Comparison of ENCODE assay signal across 10 mouse cellular contexts in the genomic region with DNA sequence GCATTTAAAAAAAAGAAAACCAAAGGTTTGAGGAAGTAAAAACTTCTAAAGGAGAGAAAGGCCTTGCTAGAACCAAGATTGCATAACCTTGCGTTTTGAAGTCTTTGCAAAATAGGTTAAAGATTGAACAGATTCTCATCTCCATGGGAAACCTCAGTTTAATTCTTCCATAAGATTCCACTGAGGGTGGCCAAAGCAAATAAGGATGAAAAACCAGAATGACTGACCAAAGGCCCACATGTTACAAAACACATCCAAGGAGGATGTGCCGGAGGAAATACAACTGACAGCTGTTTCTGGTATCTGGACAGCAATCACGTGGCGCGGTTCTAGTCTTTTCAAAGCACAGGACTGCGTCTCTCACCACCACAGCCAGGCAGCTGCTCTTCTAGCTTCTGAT. TPM values are rescaled to one million over a fixed set of nuclear protein-coding genes. Genes with fewer than 3 reads are reported as not detected.
DNase-seq lines count a peak whose midpoint lies in the region; ATAC-seq and TF ChIP-seq lines count a peak whose summit lies in the region.
"Had no signal": no experiment of that assay in that cellular context is flagged by ENCODE, and none has a peak within 500 bp of the region (broad histone marks: within the 10 kb centered on the region; RNA-seq: fewer than 3 reads in every experiment).

No protein-coding gene starts in this region.

- H3K9me3 ChIP-seq in neural tube, embryonic 15.5 days (replicated peaks): no peaks in the 10 kb centered on the region
- H3K9me3 ChIP-seq: hindbrain, embryonic 15.5 days had no signal

- TF ChIP-seq POLR2A in thymus, adult 2 months (IDR thresholded peaks at IDR 0.05; ENCODE audit: control insufficient read depth, extremely low read depth, insufficient read depth, low read length, poor library complexity): no peak

- H3K36me3 ChIP-seq in neural tube, embryonic 15.5 days: no peaks in the 10 kb centered on the region
- H3K36me3 ChIP-seq in thymus, adult 2 months (ENCODE audit: control insufficient read depth, insufficient read depth, low read length): no peaks in the 10 kb centered on the region
- H3K36me3 ChIP-seq: hindbrain, embryonic 15.5 days had no signal

- H3K4me2 ChIP-seq in neural tube, embryonic 15.5 days: no peak overlapping the region
- H3K4me2 ChIP-seq: hindbrain, embryonic 15.5 days had no signal

- H3K4me3 ChIP-seq in neural tube, embryonic 15.5 days (replicated peaks): no peak overlapping the region
- H3K4me3 ChIP-seq in thymus, adult 2 months (ENCODE audit: control insufficient read depth, insufficient read depth, low read length): no peak overlapping the region
- H3K4me3 ChIP-seq: hindbrain, embryonic 15.5 days had no signal

- H3K27ac ChIP-seq in neural tube, embryonic 15.5 days (replicated peaks): no peak overlapping the region
- no peak overlapping the region for H3K27ac ChIP-seq in thymus, adult 2 months (ENCODE audit: control insufficient read depth, insufficient read depth, low read length)
- H3K27ac ChIP-seq: hindbrain, embryonic 15.5 days; liver, embryonic 14.5 days had no signal

- ATAC-seq in neural tube, embryonic 15.5 days (ENCODE audit: low FRiP score): no peak

- intact Hi-C loops in gastrocnemius, postnatal 14 days (cut with DNase I; ENCODE audit: low total_unique reads): no loop called here

- no peak overlapping the region for H3K9ac ChIP-seq in neural tube, embryonic 15.5 days (replicated peaks)
- H3K9ac ChIP-seq: hindbrain, embryonic 15.5 days; liver, embryonic 14.5 days had no signal

- DNase-seq in layer of hippocampus, adult 9-10 months (ENCODE audit: low spot score): peak; percentile 20
- DNase-seq in layer of hippocampus, postnatal 36 days: no peak
- peak; percentile 14 for DNase-seq in gastrocnemius, postnatal 14 days
- peak; percentile 24 to 64 for DNase-seq in kidney, adult 8-10 months
- peak; percentile 43 for DNase-seq in lung, postnatal 25 days (ENCODE audit: low spot score)
- no peak for DNase-seq in thymus, adult 2 months
- DNase-seq in thymus, postnatal 4 days: no peak

- no peaks in the 10 kb centered on the region for H3K27me3 ChIP-seq in neural tube, embryonic 15.5 days (replicated peaks)
- no peaks in the 10 kb centered on the region for H3K27me3 ChIP-seq in thymus, adult 2 months (ENCODE audit: control insufficient read depth, insufficient read depth, low read length)
- H3K27me3 ChIP-seq: hindbrain, embryonic 15.5 days had no signal

- H3K4me1 ChIP-seq in neural tube, embryonic 15.5 days: no peaks in the 10 kb centered on the region
- H3K4me1 ChIP-seq in thymus, adult 2 months (replicated peaks; ENCODE audit: control insufficient read depth, insufficient read depth, low read length): no peaks in the 10 kb centered on the region
- H3K4me1 ChIP-seq: hindbrain, embryonic 15.5 days had no signal

- 82% methylated on average over 6 of the region's 6 CpGs for WGBS in neural tube, embryonic 15.5 days
- WGBS in thymus, adult 2 months: 33% methylated on average over 6 of the region's 6 CpGs

- no peak for TF ChIP-seq CTCF in thymus, adult 2 months (IDR thresholded peaks at IDR 0.05; ENCODE audit: borderline replicate concordance, control insufficient read depth, extremely low read depth, insufficient read depth, low read length, poor library complexity)

RNA-seq across cellular contexts. Expression of gene Adtrp, which starts 18.1 kb away (rescaled TPM):
- under 1 TPM in 1 of 2 experiments, not detected in 1; 0.62 TPM for total RNA-seq in layer of hippocampus, postnatal 36 days (2021)
- total RNA-seq in gastrocnemius, postnatal 14 days (2021): under 1 TPM; 0.35 to 0.59 TPM
- polyA plus RNA-seq in neural tube, embryonic 15.5 days (2015; fragmentation: Nextera tagmentation; extraction: Ambion mirVana): 0.47 TPM in 2 replicates
- 4.4 and 6.2 TPM in 2 replicates for polyA plus RNA-seq in thymus, adult 2 months (2012; rRNA removed)

Comparison
In these comparisons a context has a peak if more than half of its experiments do, and no peak if none do; other contexts are left out.
1. DNase-seq: peak in layer of hippocampus, adult 9-10 months (single experiment), gastrocnemius, postnatal 14 days (single experiment), kidney, adult 8-10 months (2 of 2) and lung, postnatal 25 days (single experiment); none in layer of hippocampus, postnatal 36 days (0 of 2), thymus, adult 2 months (single experiment) and thymus, postnatal 4 days (single experiment).